Mouse (Mus musculus): ENCODE measurements around the gene Sh2b3. TPM values are rescaled to one million over a fixed set of nuclear protein-coding genes. Genes with fewer than 3 reads are reported as not detected.

The Sh2b3 gene
- total and polyA plus RNA-seq, 3 experiments, result 16.3 to 122 (median 20.4) TPM

DNA sequence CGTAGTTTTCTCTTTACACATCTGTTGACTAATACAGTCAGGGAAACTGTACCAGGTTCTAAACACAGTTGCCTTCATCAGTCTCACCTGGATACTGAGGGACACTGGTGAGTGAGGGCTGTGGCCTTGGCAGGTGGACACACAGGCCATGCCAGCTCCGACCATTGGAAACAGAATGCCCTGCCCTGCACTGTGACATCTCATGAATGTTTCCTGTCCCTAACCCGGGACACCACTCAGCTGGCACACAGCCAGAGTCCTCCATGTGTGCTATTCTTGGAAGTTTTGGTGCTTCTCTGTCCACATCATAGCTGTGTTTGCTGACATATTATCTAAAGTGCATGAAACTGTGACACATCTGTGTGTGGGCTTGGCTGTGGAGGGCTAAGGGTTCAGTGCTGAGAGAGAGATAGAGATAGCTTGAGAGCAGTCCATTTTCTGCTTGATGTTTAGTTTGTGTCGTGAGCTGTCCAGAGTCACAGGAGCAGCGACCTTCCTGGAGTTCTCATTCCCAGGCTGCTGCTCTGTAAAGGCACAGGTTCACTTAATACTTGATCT lies 27.7 kb downstream of the Sh2b3 start:
- H3K27me3 ChIP-seq (ENCODE audit: insufficient read depth, low read length), result no peaks in the 10 kb centered on the region
- no peaks in the 10 kb centered on the region for H3K9me3 ChIP-seq (replicated peaks)
- H3K4me1 ChIP-seq (ENCODE audit: insufficient read depth, low read depth, low read length), result peaks cover 6% of the 10 kb centered on the region; the same call in 1 of the 2 replicates
- H3K36me3 ChIP-seq (replicated peaks), result peaks cover 88% of the 10 kb centered on the region
- H3K4me3 ChIP-seq (ENCODE audit: low read depth, low read length), result no peak overlapping the region
- ATAC-seq (ENCODE audit: extremely low read depth, insufficient number of reproducible peaks, low FRiP score, poor library complexity, severe bottlenecking) (no peak), DNase-seq (ENCODE audit: low spot score) (no peak)
- TF ChIP-seq GATA1 (IDR thresholded peaks at IDR 0.05; ENCODE audit: borderline replicate concordance, low read length), result no peak
- no peak for TF ChIP-seq CTCF (IDR thresholded peaks at IDR 0.05; ENCODE audit: low read depth, low read length)
- no peak for TF ChIP-seq POLR2AphosphoS5 (IDR thresholded peaks at IDR 0.05; ENCODE audit: insufficient replicate concordance, low read depth, low read length)
- TF ChIP-seq TAL1 (conservative IDR thresholded peaks at IDR 0.05; ENCODE audit: low read depth, low read length), result no peak
- TF ChIP-seq GATA2 (IDR thresholded peaks at IDR 0.05; ENCODE audit: borderline replicate concordance, low read depth, low read length), result no peak

DNA sequence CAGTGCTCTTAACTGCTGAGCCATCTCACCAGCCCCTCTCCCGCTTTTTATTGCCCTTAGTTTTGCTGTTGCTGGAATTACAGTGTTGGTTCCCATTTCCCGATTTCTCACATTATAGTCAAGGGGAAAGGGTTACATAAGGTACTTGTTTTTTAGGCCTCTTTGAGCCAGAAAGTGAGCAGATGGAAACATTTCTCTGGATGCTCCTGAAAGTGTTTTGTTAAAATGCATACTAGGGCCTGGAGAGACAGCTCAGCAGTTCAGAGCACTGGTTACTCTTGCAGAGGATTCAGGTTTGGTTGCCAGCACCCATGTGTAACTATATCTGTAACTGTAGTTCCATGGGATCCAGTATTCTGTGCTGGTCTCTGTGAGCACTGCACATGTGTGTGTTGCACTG lies 29.2 kb downstream of the Sh2b3 start:
- H3K27me3 ChIP-seq (ENCODE audit: insufficient read depth, low read length), result no peaks in the 10 kb centered on the region
- ATAC-seq (ENCODE audit: extremely low read depth, insufficient number of reproducible peaks, low FRiP score, poor library complexity, severe bottlenecking), result no peak
- no peak for DNase-seq (ENCODE audit: low spot score)
- peaks cover 90% of the 10 kb centered on the region for H3K36me3 ChIP-seq (replicated peaks)
- TF ChIP-seq GATA1 (IDR thresholded peaks at IDR 0.05; ENCODE audit: borderline replicate concordance, low read length) (no peak), GATA2 (IDR thresholded peaks at IDR 0.05; ENCODE audit: borderline replicate concordance, low read depth, low read length) (no peak), POLR2AphosphoS5 (IDR thresholded peaks at IDR 0.05; ENCODE audit: insufficient replicate concordance, low read depth, low read length) (no peak), CTCF (IDR thresholded peaks at IDR 0.05; ENCODE audit: low read depth, low read length) (no peak), TAL1 (conservative IDR thresholded peaks at IDR 0.05; ENCODE audit: low read depth, low read length) (no peak)
- H3K4me1 ChIP-seq (ENCODE audit: insufficient read depth, low read depth, low read length), result peaks cover 6% of the 10 kb centered on the region; the same call in 1 of the 2 replicates
- H3K4me3 ChIP-seq (ENCODE audit: low read depth, low read length), result no peak overlapping the region
- H3K9me3 ChIP-seq (replicated peaks), result no peaks in the 10 kb centered on the region

DNA sequence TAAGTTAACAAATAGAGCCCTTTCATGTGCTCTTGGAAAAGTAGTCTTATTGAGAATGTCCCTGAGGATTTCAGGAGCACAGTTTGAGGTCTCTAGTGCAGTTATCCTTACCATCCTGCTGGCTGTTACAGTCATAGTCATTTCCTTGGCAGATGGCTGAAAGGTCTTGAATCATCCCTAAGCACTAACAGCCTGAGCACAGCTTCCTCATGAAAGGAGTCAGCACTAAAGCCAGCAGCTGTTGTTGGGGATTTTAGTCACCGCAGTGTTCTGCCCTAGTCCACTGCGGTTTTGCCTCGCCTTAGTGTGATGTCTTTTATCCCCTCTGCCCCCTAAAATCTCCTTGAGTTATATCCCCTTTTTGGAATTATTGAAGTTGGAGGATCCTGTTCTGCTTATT lies 30.3 kb downstream of the Sh2b3 start:
- no peak for DNase-seq (ENCODE audit: low spot score)
- TF ChIP-seq POLR2AphosphoS5 (IDR thresholded peaks at IDR 0.05; ENCODE audit: insufficient replicate concordance, low read depth, low read length), result no peak
- TF ChIP-seq GATA2 (IDR thresholded peaks at IDR 0.05; ENCODE audit: borderline replicate concordance, low read depth, low read length), result no peak
- TF ChIP-seq CTCF (IDR thresholded peaks at IDR 0.05; ENCODE audit: low read depth, low read length), result no peak
- TF ChIP-seq TAL1 (conservative IDR thresholded peaks at IDR 0.05; ENCODE audit: low read depth, low read length), result no peak
- no peak for TF ChIP-seq GATA1 (IDR thresholded peaks at IDR 0.05; ENCODE audit: borderline replicate concordance, low read length)
- Histone ChIP-seq H3K4me1 (ENCODE audit: insufficient read depth, low read depth, low read length) (peaks cover 6% of the 10 kb centered on the region; the same call in 1 of the 2 replicates), H3K9me3 (replicated peaks) (no peaks in the 10 kb centered on the region), H3K4me3 (ENCODE audit: low read depth, low read length) (no peak overlapping the region), H3K36me3 (replicated peaks) (peaks cover 89% of the 10 kb centered on the region), H3K27me3 (ENCODE audit: insufficient read depth, low read length) (no peaks in the 10 kb centered on the region)
- ATAC-seq (ENCODE audit: extremely low read depth, insufficient number of reproducible peaks, low FRiP score, poor library complexity, severe bottlenecking), result no peak

DNA sequence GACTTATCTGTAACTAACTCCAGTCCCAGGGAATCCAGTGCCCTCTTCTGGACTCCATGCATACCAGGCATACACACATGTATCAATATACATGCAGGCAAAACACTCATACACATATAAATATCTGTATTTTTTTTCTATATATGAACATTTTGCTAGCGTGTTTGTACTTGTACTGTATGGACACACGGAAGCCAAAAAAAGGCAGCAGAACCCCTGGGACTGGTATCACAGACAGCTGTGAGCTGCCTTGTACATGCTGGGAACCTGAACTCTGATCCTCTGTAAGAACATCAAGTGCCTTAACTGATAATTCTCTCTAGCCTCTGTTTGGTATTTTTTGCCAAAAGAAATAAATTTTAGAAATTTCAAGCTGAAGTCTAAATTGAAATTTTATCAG lies 39.0 kb downstream of the Sh2b3 start:
- Histone ChIP-seq H3K4me1 (ENCODE audit: insufficient read depth, low read depth, low read length) (no peaks in the 10 kb centered on the region), H3K9me3 (replicated peaks) (no peaks in the 10 kb centered on the region), H3K27me3 (ENCODE audit: insufficient read depth, low read length) (no peaks in the 10 kb centered on the region), H3K4me3 (ENCODE audit: low read depth, low read length) (no peak overlapping the region), H3K36me3 (replicated peaks) (peaks cover 91% of the 10 kb centered on the region)
- no peak for ATAC-seq (ENCODE audit: extremely low read depth, insufficient number of reproducible peaks, low FRiP score, poor library complexity, severe bottlenecking)
- DNase-seq (ENCODE audit: low spot score), result no peak
- TF ChIP-seq TAL1 (conservative IDR thresholded peaks at IDR 0.05; ENCODE audit: low read depth, low read length) (no peak), POLR2AphosphoS5 (IDR thresholded peaks at IDR 0.05; ENCODE audit: insufficient replicate concordance, low read depth, low read length) (no peak), CTCF (IDR thresholded peaks at IDR 0.05; ENCODE audit: low read depth, low read length) (no peak), GATA2 (IDR thresholded peaks at IDR 0.05; ENCODE audit: borderline replicate concordance, low read depth, low read length) (no peak), GATA1 (IDR thresholded peaks at IDR 0.05; ENCODE audit: borderline replicate concordance, low read length) (no peak)

DNA sequence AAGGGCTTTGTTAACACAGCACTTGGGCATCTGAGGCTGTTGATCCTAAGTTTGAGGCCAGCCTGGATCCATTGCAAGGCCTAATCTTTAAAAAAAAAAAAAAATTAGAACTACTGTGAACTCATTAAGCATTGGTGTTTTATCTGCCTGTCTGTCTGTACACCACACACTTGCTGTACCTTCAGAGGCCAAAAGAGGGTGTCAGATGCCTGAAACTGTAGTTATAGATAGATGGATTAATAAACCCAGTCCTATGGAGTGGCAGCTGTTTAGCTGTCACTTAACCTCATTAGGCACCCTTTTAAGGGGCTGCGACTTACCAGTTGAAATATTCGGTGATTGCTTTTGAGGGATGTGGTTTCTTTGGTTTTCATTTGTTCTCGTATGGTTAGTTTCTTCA lies 41.6 kb downstream of the Sh2b3 start:
- Histone ChIP-seq H3K4me3 (ENCODE audit: low read depth, low read length) (no peak overlapping the region), H3K9me3 (replicated peaks) (no peaks in the 10 kb centered on the region), H3K36me3 (replicated peaks) (peaks cover 86% of the 10 kb centered on the region), H3K27me3 (ENCODE audit: insufficient read depth, low read length) (no peaks in the 10 kb centered on the region), H3K4me1 (ENCODE audit: insufficient read depth, low read depth, low read length) (no peaks in the 10 kb centered on the region)
- no peak for DNase-seq (ENCODE audit: low spot score)
- no peak for TF ChIP-seq POLR2AphosphoS5 (IDR thresholded peaks at IDR 0.05; ENCODE audit: insufficient replicate concordance, low read depth, low read length)
- no peak for TF ChIP-seq CTCF (IDR thresholded peaks at IDR 0.05; ENCODE audit: low read depth, low read length)
- TF ChIP-seq GATA2 (IDR thresholded peaks at IDR 0.05; ENCODE audit: borderline replicate concordance, low read depth, low read length), result no peak
- TF ChIP-seq GATA1 (IDR thresholded peaks at IDR 0.05; ENCODE audit: borderline replicate concordance, low read length), result no peak
- TF ChIP-seq TAL1 (conservative IDR thresholded peaks at IDR 0.05; ENCODE audit: low read depth, low read length), result no peak
- no peak for ATAC-seq (ENCODE audit: extremely low read depth, insufficient number of reproducible peaks, low FRiP score, poor library complexity, severe bottlenecking)

DNA sequence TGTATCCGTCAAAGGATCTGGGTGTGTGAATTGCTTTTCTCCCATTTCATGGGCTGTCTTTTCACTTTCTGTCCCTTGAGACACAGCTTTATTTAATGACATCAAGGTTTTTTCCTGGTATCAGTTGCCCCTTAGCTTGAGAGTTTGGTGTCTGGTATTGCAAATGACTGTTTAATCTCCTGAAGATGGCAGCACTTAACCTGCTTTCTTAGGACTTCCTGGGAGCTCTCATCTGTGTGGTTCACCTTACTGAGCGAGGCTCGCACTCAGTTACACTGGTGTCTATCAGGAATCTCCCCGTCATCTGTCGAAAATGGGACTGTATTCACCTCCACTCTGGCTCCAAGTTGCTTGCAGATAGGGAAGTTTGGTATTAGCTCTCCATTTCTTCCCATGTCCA lies 46.4 kb downstream of the Sh2b3 start:
- no peak for ATAC-seq (ENCODE audit: extremely low read depth, insufficient number of reproducible peaks, low FRiP score, poor library complexity, severe bottlenecking)
- Histone ChIP-seq H3K27me3 (ENCODE audit: insufficient read depth, low read length) (no peaks in the 10 kb centered on the region), H3K36me3 (replicated peaks) (peaks cover 78% of the 10 kb centered on the region), H3K9me3 (replicated peaks) (no peaks in the 10 kb centered on the region), H3K4me1 (ENCODE audit: insufficient read depth, low read depth, low read length) (no peaks in the 10 kb centered on the region), H3K4me3 (ENCODE audit: low read depth, low read length) (no peak overlapping the region)
- TF ChIP-seq GATA2 (IDR thresholded peaks at IDR 0.05; ENCODE audit: borderline replicate concordance, low read depth, low read length) (no peak), GATA1 (IDR thresholded peaks at IDR 0.05; ENCODE audit: borderline replicate concordance, low read length) (no peak), POLR2AphosphoS5 (IDR thresholded peaks at IDR 0.05; ENCODE audit: insufficient replicate concordance, low read depth, low read length) (no peak), CTCF (IDR thresholded peaks at IDR 0.05; ENCODE audit: low read depth, low read length) (no peak)
- no peak for DNase-seq (ENCODE audit: low spot score)
